In the genomic region with DNA sequence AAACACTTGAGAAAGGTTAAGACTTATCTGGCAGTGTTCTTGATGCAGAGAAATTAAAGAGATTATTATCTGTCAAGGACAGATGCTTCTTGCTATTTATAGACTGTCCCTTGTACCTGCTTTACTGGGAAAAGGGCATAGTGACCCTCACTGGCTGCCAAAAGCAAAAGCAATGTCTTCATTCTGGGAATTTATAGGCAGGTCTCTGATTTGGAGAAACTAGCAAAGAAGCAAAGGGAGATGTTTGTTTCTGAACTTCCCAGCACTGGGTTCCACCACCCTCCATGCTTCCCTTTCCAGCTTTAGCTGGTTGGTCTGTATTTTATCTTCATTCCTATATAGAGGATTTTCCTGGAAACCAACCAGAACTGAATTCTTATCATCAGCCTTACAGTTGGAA, we compare ENCODE assay signal across 12 mouse cellular contexts.
"Had no signal": no experiment of that assay in that cellular context is flagged by ENCODE, and none has a peak within 500 bp of the region (broad histone marks: within the 10 kb centered on the region; RNA-seq: fewer than 3 reads in every experiment).

No protein-coding gene starts in this region.

- H3K9ac ChIP-seq: limb, embryonic 13.5 days; liver, embryonic 15.5 days; midbrain, embryonic 13.5 days had no signal

- ATAC-seq: lung, postnatal 0 days; midbrain, embryonic 13.5 days had no signal

- H3K27me3 ChIP-seq: limb, embryonic 13.5 days; liver, embryonic 15.5 days; midbrain, embryonic 13.5 days had no signal

- H3K27ac ChIP-seq: layer of hippocampus, adult 2 months; limb, embryonic 13.5 days; liver, embryonic 15.5 days; midbrain, embryonic 13.5 days had no signal

- H3K36me3 ChIP-seq: liver, embryonic 15.5 days had no signal

- H3K9me3 ChIP-seq: limb, embryonic 13.5 days; liver, embryonic 15.5 days; midbrain, embryonic 13.5 days had no signal

- H3K4me1 ChIP-seq: limb, embryonic 13.5 days; liver, embryonic 15.5 days; midbrain, embryonic 13.5 days had no signal

- H3K4me3 ChIP-seq: layer of hippocampus, adult 2 months; limb, embryonic 13.5 days; liver, embryonic 15.5 days; midbrain, embryonic 13.5 days had no signal

- DNase-seq: kidney, postnatal 4 days; left cerebral cortex, postnatal 4 days; lung, adult 2 months; lung, postnatal 36 days; right cerebral cortex, postnatal 14 days; thymus, postnatal 4 days had no signal

- H3K4me2 ChIP-seq: limb, embryonic 13.5 days; liver, embryonic 11.5 days; liver, embryonic 15.5 days; midbrain, embryonic 13.5 days had no signal
